Mouse (Mus musculus) liver, adult 2 months (tissue): Measurements from ENCODE around the gene Stra8.

ENCODE experiments used
- CTCF ChIP-seq: fragments of 200-500 bp; IDR thresholded peaks from 2 replicates; pipeline ENCODE4 v1.5.1; 2011; ENCODE audit warnings: low read depth, low read length, control low read depth
- POLR2A ChIP-seq: fragments of 200-500 bp; IDR thresholded peaks from 2 replicates; pipeline ENCODE4 v1.6.1; 2011; ENCODE audit warnings: low read length, control low read depth; ENCODE audit not compliant: insufficient read depth; ENCODE audit errors: extremely low read depth

DNA sequence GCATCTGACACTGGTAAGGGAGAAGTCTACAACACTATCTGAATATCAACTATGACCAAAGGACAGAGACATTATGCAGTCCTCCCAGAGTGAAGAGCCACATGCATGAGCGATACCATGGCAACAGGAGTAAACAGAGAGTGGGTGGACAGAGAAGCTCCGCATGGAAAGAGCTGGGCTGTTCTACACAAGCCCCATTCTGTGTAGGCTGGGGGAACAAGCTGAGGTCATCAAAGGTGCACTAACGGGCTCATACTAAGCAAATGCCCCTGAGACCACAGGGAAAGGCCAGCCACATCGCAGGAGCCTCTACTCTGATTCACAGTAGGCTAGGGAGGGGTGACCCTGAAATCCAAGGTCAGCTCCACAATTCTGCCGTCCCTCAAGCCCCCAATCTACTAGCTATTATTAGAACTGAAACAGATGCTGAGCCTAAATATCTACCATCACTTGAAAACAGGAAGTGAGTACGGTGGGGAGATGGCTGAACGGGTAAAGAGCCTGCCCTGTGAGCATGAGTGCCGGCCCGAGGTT, 18.0 kb upstream of the Stra8 start:
- TF ChIP-seq POLR2A (no peak), CTCF (no peak)
